Mouse (Mus musculus) erythroblast, embryonic 14.5 days (primary cell): Measurements from ENCODE around the gene Hip1r. TPM values are rescaled to one million over a fixed set of nuclear protein-coding genes. Genes with fewer than 3 reads are reported as not detected.
A peak's percentile ranks its signal among the peaks of the same experiment; 100 is the strongest.

Source experiments
- H3K27me3 ChIP-seq: 2 replicates; pipeline ENCODE4 v1.6.1; 2012; ENCODE audit warnings: inconsistent platforms; ENCODE audit not compliant: control insufficient read depth
- H3K36me3 ChIP-seq: 2 replicates; pipeline ENCODE4 v1.6.1; 2012; ENCODE audit warnings: mild to moderate bottlenecking, inconsistent platforms; ENCODE audit not compliant: control insufficient read depth
- H3K4me1 ChIP-seq: 2 replicates; pipeline ENCODE4 v1.6.1; 2012; ENCODE audit warnings: inconsistent platforms; ENCODE audit not compliant: control insufficient read depth
- H3K4me3 ChIP-seq: replicated peaks from 2 replicates; pipeline ENCODE3; 2012; ENCODE audit warnings: moderate library complexity, mild to moderate bottlenecking, inconsistent platforms
- H3K9me3 ChIP-seq: 2 replicates; pipeline ENCODE4 v1.6.1; 2012; ENCODE audit warnings: low read length, inconsistent platforms, mixed read lengths; ENCODE audit not compliant: control insufficient read depth
- GATA1 ChIP-seq: IDR thresholded peaks from 2 replicates; pipeline ENCODE4 v1.6.1; 2012; ENCODE audit warnings: low read length, inconsistent platforms, mixed read lengths
- TAL1 ChIP-seq: IDR thresholded peaks from 3 replicates; pipeline ENCODE4 v1.6.1; 2012; ENCODE audit warnings: low read length, inconsistent platforms, mixed read lengths
- polyA plus RNA-seq: library from polyadenylated mRNA; stranded (reverse); fragments of >175 nt; gene quantifications from 2 replicates; pipeline ENCODE4 v1.2.3, GENCODE M21; 2012

Gene Hip1r
- 0.37 and 0.38 TPM in 2 replicates for polyA plus RNA-seq

DNA sequence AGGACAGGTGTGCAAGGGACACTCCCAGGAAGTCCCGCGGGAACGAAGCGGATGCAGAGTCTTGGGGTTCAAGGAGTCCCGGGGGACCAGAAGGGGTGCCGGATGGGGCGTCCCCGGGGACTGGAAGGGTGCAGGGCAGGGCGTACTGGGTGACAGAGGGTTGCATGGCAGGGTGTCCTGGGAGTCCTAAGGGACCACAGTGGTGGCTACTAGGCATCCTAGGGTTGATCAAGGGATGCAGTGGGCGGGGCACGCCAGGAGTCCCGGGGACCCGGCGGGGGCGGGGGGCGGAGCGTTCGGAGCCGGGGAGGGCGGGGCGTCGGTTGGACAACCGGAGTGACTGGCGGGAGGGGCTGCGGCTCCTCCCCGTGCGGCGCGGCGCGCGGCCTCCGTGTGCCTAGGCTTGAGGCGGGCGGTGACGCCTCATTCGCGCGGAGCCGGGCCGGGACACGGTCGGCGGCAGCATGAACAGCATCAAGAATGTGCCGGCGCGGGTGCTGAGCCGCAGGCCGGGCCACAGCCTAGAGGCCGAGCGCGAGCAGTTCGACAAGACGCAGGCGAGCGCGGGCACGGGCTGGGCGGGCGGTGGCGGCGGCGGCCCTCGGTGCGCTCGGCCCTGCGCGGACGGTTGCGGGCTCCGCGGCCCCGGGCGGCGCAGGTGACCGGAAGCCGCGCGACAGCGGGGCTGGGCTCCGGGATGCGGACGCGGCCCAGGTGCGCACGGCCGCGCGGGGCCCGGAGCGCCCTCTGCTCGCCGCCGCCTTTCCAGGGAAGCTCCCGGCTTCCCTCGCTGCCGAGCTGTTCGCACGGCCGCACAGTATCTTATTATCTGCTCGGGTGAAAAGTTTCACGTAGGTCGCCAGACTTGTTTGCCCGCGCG, at the start of gene Hip1r:
Gene Hip1r, plus strand, starts transcription at position 330 of the 880 bp plus-strand sequence.
- Histone ChIP-seq H3K36me3 (no peaks in the 10 kb centered on the region; the same call in 1 of the 2 replicates), H3K27me3 (peaks cover 45% of the 10 kb centered on the region), H3K4me3 (peak within 1 kb of the TSS; percentile 71), H3K9me3 (no peaks in the 10 kb centered on the region), H3K4me1 (peaks cover 23% of the 10 kb centered on the region)
- TF ChIP-seq GATA1 (no peak), TAL1 (no peak)

DNA sequence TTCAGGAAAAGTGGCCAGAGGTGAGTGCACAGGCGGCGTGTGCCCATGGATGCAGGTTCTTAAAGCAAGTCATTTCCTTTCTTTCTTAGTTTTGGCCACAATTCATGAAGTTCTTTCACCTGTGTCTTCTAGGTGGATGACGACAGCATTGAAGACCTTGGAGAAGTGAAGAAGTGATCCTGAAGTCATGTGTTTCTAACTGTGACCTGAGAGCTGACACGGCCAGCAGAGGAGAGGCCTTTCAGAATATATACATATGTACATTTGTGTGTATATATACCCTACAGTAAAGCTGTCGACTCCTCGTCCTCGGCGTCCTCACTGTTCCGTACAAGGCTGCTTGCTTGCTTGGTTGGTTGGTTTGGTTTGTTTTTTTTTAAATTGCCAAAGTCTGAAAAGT, 46.3 kb upstream of the Hip1r start, which contains the start of gene Gm43518:
Gene Gm43518, plus strand, starts transcription at position 301 of the 400 bp plus-strand sequence.
- H3K36me3 ChIP-seq, result peaks cover 64% of the 10 kb centered on the region
- H3K4me3 ChIP-seq, result no peak within 1 kb of the TSS
- H3K4me1 ChIP-seq, result peaks cover 20% of the 10 kb centered on the region
- H3K9me3 ChIP-seq, result no peaks in the 10 kb centered on the region
- TF ChIP-seq TAL1 (no peak), GATA1 (no peak)
- no peaks in the 10 kb centered on the region for H3K27me3 ChIP-seq

DNA sequence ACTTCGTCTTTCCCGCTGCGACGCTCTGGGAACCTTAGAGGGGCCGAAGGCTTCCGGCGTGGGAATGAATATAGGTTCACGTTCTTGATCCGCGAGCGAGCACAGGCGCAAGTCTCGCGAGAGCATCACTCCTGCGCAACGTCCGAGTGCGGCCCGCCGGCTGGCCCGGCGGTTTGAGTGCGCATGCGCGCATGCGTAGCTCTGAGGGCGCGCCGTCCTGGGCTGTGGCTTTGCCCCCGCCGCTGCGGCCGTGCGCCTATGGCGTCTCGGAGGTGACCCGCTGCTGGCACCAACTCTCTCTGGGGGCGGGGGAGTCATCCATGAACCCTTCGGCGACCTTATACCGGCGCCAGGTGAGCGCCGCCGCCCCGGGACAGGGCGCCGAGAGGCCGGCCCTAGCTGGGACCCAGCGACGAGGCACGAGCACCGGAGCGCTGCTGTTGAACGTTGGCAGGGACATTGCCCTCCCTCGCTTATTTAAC, 42.9 kb upstream of the Hip1r start, which contains the start of gene Ccdc62:
Gene Ccdc62, plus strand, starts transcription at position 172 of the 482 bp plus-strand sequence.
- no peaks in the 10 kb centered on the region for H3K9me3 ChIP-seq
- H3K4me3 ChIP-seq, result peak within 1 kb of the TSS; percentile 77
- peaks cover 36% of the 10 kb centered on the region for H3K4me1 ChIP-seq
- H3K36me3 ChIP-seq, result peaks cover 31% of the 10 kb centered on the region
- no peaks in the 10 kb centered on the region for H3K27me3 ChIP-seq
- TF ChIP-seq GATA1, result no peak
- TF ChIP-seq TAL1, result no peak

DNA sequence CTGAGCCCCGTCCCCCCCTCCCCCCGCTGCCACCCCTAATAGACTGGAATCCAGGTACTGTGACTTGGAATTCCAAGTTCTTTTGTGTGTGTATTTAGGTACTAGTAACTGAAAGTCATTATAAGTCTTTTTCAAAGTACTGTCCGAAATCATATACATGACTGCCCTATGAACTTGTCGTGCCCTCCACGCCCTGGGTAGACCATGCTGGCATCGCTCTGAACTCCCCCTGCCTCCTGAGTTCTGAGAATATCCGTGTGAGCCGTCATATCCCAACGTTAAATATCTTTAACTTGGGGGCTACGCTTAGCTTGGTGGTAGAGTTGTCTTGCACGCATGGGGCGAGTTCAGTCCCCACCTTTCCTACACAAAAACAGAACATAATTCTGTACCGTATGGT, 42.3 kb upstream of the Hip1r start:
- Histone ChIP-seq H3K4me3 (peak overlapping the region; percentile 77), H3K9me3 (no peaks in the 10 kb centered on the region), H3K4me1 (peaks cover 38% of the 10 kb centered on the region), H3K36me3 (peaks cover 26% of the 10 kb centered on the region), H3K27me3 (no peaks in the 10 kb centered on the region)
- no peak for TF ChIP-seq TAL1
- TF ChIP-seq GATA1, result no peak

DNA sequence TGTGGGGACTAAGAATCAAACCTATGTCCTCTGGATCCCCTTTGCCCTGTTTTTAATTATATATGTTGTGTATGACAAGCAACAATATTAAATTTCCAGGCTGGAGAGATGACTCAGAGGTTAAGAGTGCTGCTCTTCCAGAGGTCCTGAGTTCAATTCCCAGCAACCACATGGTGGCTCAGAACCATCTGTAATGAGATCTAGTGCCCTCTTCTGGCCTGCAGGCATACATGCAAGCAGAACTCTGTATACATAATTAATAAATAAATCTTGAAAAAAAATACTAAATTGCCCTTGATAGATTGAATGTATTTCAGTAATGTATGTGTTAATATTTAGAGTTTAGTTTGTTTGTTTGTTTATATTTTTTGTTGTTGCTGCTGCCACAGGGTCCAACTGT, 40.5 kb upstream of the Hip1r start:
- Histone ChIP-seq H3K36me3 (peaks cover 10% of the 10 kb centered on the region), H3K9me3 (no peaks in the 10 kb centered on the region), H3K27me3 (no peaks in the 10 kb centered on the region), H3K4me1 (peaks cover 38% of the 10 kb centered on the region), H3K4me3 (no peak overlapping the region)
- TF ChIP-seq TAL1, result no peak
- no peak for TF ChIP-seq GATA1

DNA sequence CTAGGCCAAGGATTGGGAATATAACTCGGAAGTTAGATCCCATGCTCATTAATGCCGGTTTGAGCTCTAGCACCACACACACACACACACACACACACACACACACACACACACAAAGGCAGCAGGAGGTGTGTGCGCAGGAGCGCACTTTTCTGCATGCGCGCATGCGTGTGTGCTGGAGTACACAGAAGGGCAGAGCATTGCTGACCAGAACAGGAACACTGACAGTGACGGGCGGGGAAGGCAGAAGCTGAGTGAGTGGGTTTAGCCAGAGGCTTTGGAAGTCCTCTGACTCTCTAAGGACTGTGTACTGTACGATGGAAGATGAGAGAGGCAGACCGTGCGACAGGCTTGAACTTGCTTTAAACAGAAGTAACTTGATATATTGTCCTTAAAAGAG, 39.9 kb upstream of the Hip1r start:
- peaks cover 8% of the 10 kb centered on the region for H3K36me3 ChIP-seq
- TF ChIP-seq TAL1, result no peak
- TF ChIP-seq GATA1, result no peak
- H3K4me1 ChIP-seq, result peaks cover 38% of the 10 kb centered on the region
- H3K9me3 ChIP-seq, result no peaks in the 10 kb centered on the region
- H3K27me3 ChIP-seq, result no peaks in the 10 kb centered on the region
- peak overlapping the region; percentile 64 for H3K4me3 ChIP-seq

DNA sequence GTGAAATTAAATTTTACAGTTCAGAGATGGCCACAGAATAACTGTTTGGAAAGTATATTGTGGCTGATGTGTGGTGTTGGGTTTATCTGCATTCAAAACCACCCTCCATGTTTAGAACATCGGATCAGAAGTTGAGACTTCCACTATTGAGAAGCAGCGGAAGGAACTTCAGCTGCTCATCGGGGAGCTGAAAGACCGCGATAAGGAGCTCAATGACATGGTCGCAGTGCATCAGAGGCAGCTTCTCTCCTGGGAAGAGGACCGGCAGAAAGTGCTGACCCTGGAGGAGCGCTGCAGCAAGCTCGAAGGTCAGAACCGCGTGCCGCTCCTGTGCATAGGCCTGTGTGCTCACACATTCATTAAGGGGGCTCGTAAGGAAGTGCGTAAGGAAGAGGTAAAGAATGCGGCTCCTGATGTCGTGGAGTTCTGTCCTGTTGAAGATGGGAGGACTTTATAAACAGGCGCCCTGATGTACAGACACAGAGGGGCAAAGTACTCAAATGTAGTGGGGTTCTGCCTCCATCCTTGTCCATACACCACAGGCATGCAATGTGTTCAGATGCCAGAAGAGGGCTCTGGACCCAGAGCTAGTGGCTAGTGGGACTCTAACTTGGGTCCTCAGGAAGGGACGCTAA, 39.4 kb upstream of the Hip1r start:
- Histone ChIP-seq H3K36me3 (peaks cover 5% of the 10 kb centered on the region; the same call in 1 of the 2 replicates), H3K4me1 (peaks cover 38% of the 10 kb centered on the region), H3K4me3 (peak overlapping the region; percentile 64), H3K27me3 (no peaks in the 10 kb centered on the region), H3K9me3 (no peaks in the 10 kb centered on the region)
- TF ChIP-seq TAL1 (no peak), GATA1 (no peak)

DNA sequence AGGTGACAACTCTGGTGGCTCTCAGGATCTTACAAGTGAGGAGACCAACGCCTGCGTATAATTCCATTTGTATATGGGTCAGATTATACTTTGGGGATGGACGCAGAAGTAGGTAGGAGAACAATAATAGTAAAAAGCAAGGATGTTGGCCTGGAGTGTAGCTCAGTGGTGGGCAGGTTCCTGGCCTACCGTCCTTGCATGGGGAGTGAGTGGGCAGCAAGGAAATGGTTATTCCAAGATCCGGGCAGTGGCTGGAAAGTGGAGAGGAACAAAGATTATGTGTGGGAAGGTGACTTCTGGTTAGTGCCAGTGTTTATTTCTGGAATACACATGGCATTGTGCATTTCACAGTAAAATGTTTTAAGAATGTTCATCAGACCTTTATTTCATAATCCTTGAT, 37.5 kb upstream of the Hip1r start:
- Histone ChIP-seq H3K4me3 (no peak overlapping the region), H3K4me1 (peaks cover 30% of the 10 kb centered on the region), H3K9me3 (no peaks in the 10 kb centered on the region), H3K36me3 (peaks cover 3% of the 10 kb centered on the region; the same call in 1 of the 2 replicates), H3K27me3 (no peaks in the 10 kb centered on the region)
- TF ChIP-seq GATA1, result no peak
- no peak for TF ChIP-seq TAL1

DNA sequence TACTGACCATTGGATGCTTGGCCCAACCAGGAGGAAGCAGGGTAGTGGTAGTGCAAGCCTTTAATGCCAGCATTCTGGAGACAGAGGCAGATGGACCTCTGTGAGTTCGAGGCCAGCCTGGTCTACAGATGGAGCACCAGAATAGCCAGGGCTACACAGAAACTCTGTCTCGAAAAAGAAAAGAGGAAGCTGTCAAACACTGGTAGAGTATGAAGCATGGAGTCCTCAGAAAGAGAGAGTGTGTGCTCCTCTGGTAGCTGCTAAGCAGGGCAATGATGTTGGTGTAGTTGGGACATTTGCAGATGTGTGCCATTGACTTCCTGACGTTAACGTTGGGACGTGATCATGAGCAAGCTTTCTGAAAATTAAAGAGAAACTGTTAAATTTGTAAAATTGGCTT, 34.9 kb upstream of the Hip1r start:
- Histone ChIP-seq H3K27me3 (no peaks in the 10 kb centered on the region), H3K9me3 (no peaks in the 10 kb centered on the region), H3K4me1 (peaks cover 16% of the 10 kb centered on the region), H3K36me3 (peaks cover 3% of the 10 kb centered on the region; the same call in 1 of the 2 replicates), H3K4me3 (no peak overlapping the region)
- TF ChIP-seq GATA1 (no peak), TAL1 (no peak)
